Mouse (Mus musculus) CH12.LX (cell line): ENCODE data around the gene Tmem117. TPM values are rescaled to one million over a fixed set of nuclear protein-coding genes. Genes with fewer than 3 reads are reported as not detected.

Experiments
- DNase-seq: peaks from one replicate; pipeline ENCODE4 v3.0.0-alpha.2; 2013; ENCODE audit errors: extremely low read depth
- H3K27ac ChIP-seq: 2 replicates; pipeline ENCODE4 v1.5.1; 2012; ENCODE audit warnings: low read depth, mild to moderate bottlenecking, control low read depth, moderate library complexity; ENCODE audit not compliant: insufficient read depth
- H3K27me3 ChIP-seq: replicated peaks from 2 replicates; pipeline ENCODE3; 2012; ENCODE audit warnings: inconsistent platforms
- H3K36me3 ChIP-seq, 2 experiments: replicated peaks in 1 of 2; 2 replicates each; pipeline versions ENCODE3 to v1.6.1; 2012; ENCODE audit warnings: inconsistent platforms in 1 of 2, low read length in 1 of 2, mild to moderate bottlenecking in 1 of 2, mixed read lengths in 1 of 2, moderate library complexity in 1 of 2; ENCODE audit not compliant: control insufficient read depth in 1 of 2, insufficient read depth in 1 of 2
- H3K4me1 ChIP-seq, 2 experiments: 2 replicates each; pipeline ENCODE4 v1.6.1; 2012; ENCODE audit warnings: inconsistent platforms in 1 of 2, moderate library complexity in 1 of 2; ENCODE audit not compliant: insufficient read depth in 2 of 2, control insufficient read depth in 1 of 2
- H3K4me2 ChIP-seq: 2 replicates; pipeline ENCODE4 v1.6.1; 2012; ENCODE audit warnings: low read depth, mild to moderate bottlenecking, control low read depth; ENCODE audit not compliant: poor library complexity, insufficient read depth, severe bottlenecking
- H3K4me3 ChIP-seq, 3 experiments: fragments of 150-350 bp in 1 of 3; sonication (generic) in 1 of 3; replicated peaks in 1 of 3; 2 replicates each; pipeline versions ENCODE3 to v1.5.1; 2011 to 2012; ENCODE audit warnings: low read depth in 2 of 3, low read length in 2 of 3, mild to moderate bottlenecking in 2 of 3, moderate library complexity in 2 of 3, control low read depth in 1 of 3, improper control_type of control experiment in 1 of 3, inconsistent platforms in 1 of 3, mixed read lengths in 1 of 3; ENCODE audit not compliant: poor library complexity in 1 of 3
- H3K79me2 ChIP-seq: replicated peaks from 2 replicates; pipeline ENCODE4 v1.6.1; 2012; ENCODE audit warnings: mild to moderate bottlenecking, moderate library complexity; ENCODE audit not compliant: control insufficient read depth, poor library complexity, insufficient read depth, severe bottlenecking; ENCODE audit errors: extremely low read depth
- H3K9ac ChIP-seq: 2 replicates; pipeline ENCODE4 v1.6.1; 2012; ENCODE audit warnings: low read depth, mild to moderate bottlenecking, control low read depth, moderate library complexity; ENCODE audit not compliant: insufficient read depth
- H3K9me3 ChIP-seq: replicated peaks from 2 replicates; pipeline ENCODE3; 2012; ENCODE audit warnings: low read length, inconsistent platforms, mixed read lengths
- CHD2 ChIP-seq: IDR thresholded peaks from 2 replicates; pipeline ENCODE4 v1.6.1; 2011; ENCODE audit warnings: low read length, improper control_type of control experiment
- EP300 ChIP-seq: IDR thresholded peaks from 2 replicates; pipeline ENCODE4 v1.6.1; 2011; ENCODE audit warnings: low read length, improper control_type of control experiment
- JUN ChIP-seq: IDR thresholded peaks from 2 replicates; pipeline ENCODE4 v1.6.1; 2011; ENCODE audit warnings: low read depth, mild to moderate bottlenecking, low read length, improper control_type of control experiment, moderate library complexity; ENCODE audit not compliant: insufficient read depth
- MAX ChIP-seq: IDR thresholded peaks from 2 replicates; pipeline ENCODE4 v1.6.1; 2011; ENCODE audit warnings: low read length, improper control_type of control experiment
- MAZ ChIP-seq: IDR thresholded peaks from 2 replicates; pipeline ENCODE4 v1.6.1; 2012; ENCODE audit warnings: low read depth, mild to moderate bottlenecking, inconsistent platforms, low read length, improper control_type of control experiment, moderate library complexity
- MEF2A ChIP-seq: IDR thresholded peaks from 2 replicates; pipeline ENCODE4 v1.6.1; 2014; ENCODE audit warnings: low read depth, mild to moderate bottlenecking, inconsistent platforms, low read length, improper control_type of control experiment, borderline replicate concordance
- MYC ChIP-seq: IDR thresholded peaks from 2 replicates; pipeline ENCODE4 v1.6.1; 2011; ENCODE audit warnings: low read depth, mild to moderate bottlenecking, improper control_type of control experiment, low read length
- NRF1 ChIP-seq: IDR thresholded peaks from 2 replicates; pipeline ENCODE4 v1.6.1; 2014; ENCODE audit warnings: low read depth, mild to moderate bottlenecking, inconsistent platforms, low read length, improper control_type of control experiment, moderate library complexity
- PAX5 ChIP-seq: IDR thresholded peaks from 2 replicates; pipeline ENCODE4 v1.6.1; 2012; ENCODE audit warnings: low read length, inconsistent platforms, mixed read lengths
- POLR2A ChIP-seq: IDR thresholded peaks from 2 replicates; pipeline ENCODE4 v1.6.1; 2011; ENCODE audit warnings: low read depth, mild to moderate bottlenecking, improper control_type of control experiment, low read length
- RAD21 ChIP-seq: IDR thresholded peaks from 2 replicates; pipeline ENCODE4 v1.6.1; 2011; ENCODE audit warnings: low read depth, mild to moderate bottlenecking, low read length, improper control_type of control experiment, moderate library complexity
- RCOR1 ChIP-seq: conservative IDR thresholded peaks from 2 replicates; pipeline ENCODE4 v1.6.1; 2012; ENCODE audit warnings: low read depth, mild to moderate bottlenecking, inconsistent platforms, low read length, improper control_type of control experiment
- TCF12 ChIP-seq: IDR thresholded peaks from 2 replicates; pipeline ENCODE4 v1.6.1; 2014; ENCODE audit warnings: low read depth, mild to moderate bottlenecking, inconsistent platforms, low read length, improper control_type of control experiment
- UBTF ChIP-seq: IDR thresholded peaks from 2 replicates; pipeline ENCODE4 v1.6.1; 2012; ENCODE audit warnings: low read depth, mild to moderate bottlenecking, inconsistent platforms, low read length, improper control_type of control experiment, moderate library complexity
- USF1 ChIP-seq: IDR thresholded peaks from 2 replicates; pipeline ENCODE4 v1.6.1; 2014; ENCODE audit warnings: low read depth, mild to moderate bottlenecking, inconsistent platforms, low read length, improper control_type of control experiment
- USF2 ChIP-seq: conservative IDR thresholded peaks from 2 replicates; pipeline ENCODE4 v1.6.1; 2011; ENCODE audit warnings: low read depth, low read length, improper control_type of control experiment
- ZKSCAN1 ChIP-seq: IDR thresholded peaks from 2 replicates; pipeline ENCODE4 v1.6.1; 2012; ENCODE audit warnings: low read depth, inconsistent platforms, low read length, improper control_type of control experiment, borderline replicate concordance
- ZMIZ1 ChIP-seq: IDR thresholded peaks from 2 replicates; pipeline ENCODE4 v1.6.1; 2012; ENCODE audit warnings: low read depth, mild to moderate bottlenecking, inconsistent platforms, low read length, improper control_type of control experiment
- dilution Hi-C: fragments of 300-500 bp; cut with MboI; formaldehyde crosslinking; loops from 2 replicates; pipeline ENCODE4 v1.14.3; 2020; ENCODE audit warnings: low sequenced_read_pairs; ENCODE audit not compliant: extremely low pct_unique_long_range_greater_than_20kb, extremely low pct_ligation_motif_present
- in situ Hi-C: fragments of 300-500 bp; cut with MboI; formaldehyde crosslinking; loops from 3 replicates; pipeline ENCODE4 v1.14.3; 2019; ENCODE audit warnings: low sequenced_read_pairs, low pct_ligation_motif_present, low pct_unique_long_range_greater_than_20kb, mixed read lengths
- polyA plus RNA-seq: library from polyadenylated mRNA; unstranded; fragments of >175 nt; gene quantifications from 2 replicates; pipeline ENCODE4 v1.2.1, GENCODE M21; 2012; ENCODE audit warnings: low read depth; ENCODE audit not compliant: insufficient read length
- total RNA-seq, 2 experiments: library from RNA; depleted of rRNA; stranded (reverse); fragments of 300-350 nt in 1 of 2; fragments of >200 nt in 1 of 2; gene quantifications; 2 replicates each; pipeline ENCODE4 v1.2.3; 2012 to 2014

Gene Tmem117
- total and polyA plus RNA-seq, 3 experiments = not detected

- in situ Hi-C loops = loop anchor here (10.0 kb wide), 1 partner anchor 108 kb away; the partner anchor contains the start of genes Irak4 and Pus7l
- no peak for DNase-seq
- TF ChIP-seq TCF12 = no peak
- no peak for TF ChIP-seq MEF2A
- TF ChIP-seq JUN = no peak
- no peak for TF ChIP-seq ZMIZ1
- TF ChIP-seq USF2 = no peak
- no peak for TF ChIP-seq MAZ
- no peak for TF ChIP-seq CHD2
- no peak for TF ChIP-seq RAD21
- TF ChIP-seq RCOR1 = no peak
- TF ChIP-seq POLR2A = no peak
- no peak for TF ChIP-seq UBTF
- TF ChIP-seq USF1 = no peak
- TF ChIP-seq, all 38 proteins: peak for 0
- Histone ChIP-seq H3K79me2 (no peaks in the 10 kb centered on the region), H3K4me3 (no peak overlapping the region), H3K9me3 (no peaks in the 10 kb centered on the region), H3K27ac (no peak overlapping the region), H3K4me2 (no peak overlapping the region), H3K27me3 (no peaks in the 10 kb centered on the region), H3K9ac (no peak overlapping the region), H3K4me1 (peaks cover 0 to 3% of the 10 kb centered on the region in 2 experiments; a peak in 2 of 4 replicates), H3K36me3 (no peaks in the 10 kb centered on the region)
- dilution Hi-C loops = no loop called here
Observed at GRCm38 (mm10) chr15:94652843-94653206, 23.8 kb downstream of the Tmem117 start.

- no peak for DNase-seq
- Histone ChIP-seq H3K4me2 (no peak overlapping the region), H3K27ac (no peak overlapping the region), H3K4me1 (no peaks in the 10 kb centered on the region), H3K4me3 (no peak overlapping the region), H3K79me2 (no peaks in the 10 kb centered on the region), H3K9me3 (no peaks in the 10 kb centered on the region)
- dilution Hi-C loops (no loop called here), in situ Hi-C loops (loop anchor here (10.0 kb wide), 1 partner anchor 111 kb away; the partner anchor contains the start of genes Irak4 and Pus7l)
- TF ChIP-seq MAX (no peak), PAX5 (no peak), MYC (no peak), EP300 (no peak), RAD21 (no peak), ZKSCAN1 (no peak), NRF1 (no peak), RCOR1 (no peak)
- TF ChIP-seq, all 38 proteins: peak for 0
- H3K27me3 ChIP-seq = no peaks in the 10 kb centered on the region
- H3K9ac ChIP-seq = no peak overlapping the region
- H3K36me3 ChIP-seq = no peaks in the 10 kb centered on the region
Observed at GRCm38 (mm10) chr15:94655811-94656323, 26.8 kb downstream of the Tmem117 start.
